Mouse (Mus musculus) kidney, postnatal 10 days (tissue): ENCODE results near the gene Tmem164.
"Not testable (repeated sequence)": the region's sequence is repeated elsewhere in the genome, so short reads cannot be mapped to it uniquely, and the experiment has no call there.

Experiments used
- DNase-seq: peaks from one replicate; pipeline ENCODE4 v3.0.0; 2021; ENCODE audit warnings: mixed read lengths

Gene Tmem164

DNA sequence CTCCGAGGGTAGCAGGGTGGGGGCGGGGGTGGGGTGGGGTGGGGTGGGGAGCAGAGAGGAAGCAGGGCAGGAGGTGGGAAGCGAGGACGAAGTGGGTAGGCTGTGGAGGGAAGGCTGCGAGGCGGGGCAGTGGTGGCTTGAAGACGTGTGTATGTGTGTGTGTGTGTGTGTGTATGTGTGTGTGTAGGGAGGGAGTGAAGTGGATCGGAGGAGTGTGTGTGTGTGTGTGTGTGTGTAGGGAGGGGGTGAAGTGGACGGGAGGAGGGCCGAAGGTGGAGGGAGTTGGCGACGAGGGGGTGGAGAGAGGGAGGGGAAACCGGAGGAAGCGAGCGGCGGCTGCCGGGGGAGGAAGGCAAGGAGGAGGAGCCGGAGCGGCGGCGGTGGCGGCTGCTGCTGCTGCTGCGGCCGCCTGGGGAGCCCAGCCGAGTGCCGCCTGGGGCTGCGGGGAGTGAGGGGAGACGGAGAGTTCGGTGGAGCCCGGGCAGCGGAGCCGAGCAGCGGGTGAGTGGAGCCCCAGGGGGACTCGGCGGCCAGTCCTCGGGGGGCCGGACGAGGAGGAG is at the start of gene Tmem164:
Tmem164 (plus strand) TSS at position 351 of the 560 bp plus-strand sequence.
- DNase-seq, result peak; percentile 88

DNA sequence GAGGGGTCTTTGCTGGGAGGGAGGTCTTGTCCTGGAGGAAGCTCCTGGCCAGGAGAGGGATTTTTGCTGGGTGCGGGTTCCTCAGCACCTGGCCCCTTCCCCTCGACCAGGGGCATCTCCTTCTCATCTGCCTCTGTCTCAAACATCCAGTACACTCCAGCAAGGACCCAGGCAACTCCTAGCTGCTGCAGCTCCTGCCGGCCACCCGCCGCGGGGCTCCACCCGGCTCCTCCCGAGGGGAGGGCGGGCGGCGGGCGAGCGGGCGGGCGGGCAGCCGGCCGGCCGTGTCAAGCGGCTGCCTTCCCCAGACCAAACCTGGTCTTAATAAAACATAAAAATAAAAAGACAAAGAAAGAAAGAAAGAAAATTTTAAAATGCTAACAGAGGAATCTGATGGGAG is 48.2 kb upstream of the Tmem164 start:
- not testable (repeated sequence) for DNase-seq

DNA sequence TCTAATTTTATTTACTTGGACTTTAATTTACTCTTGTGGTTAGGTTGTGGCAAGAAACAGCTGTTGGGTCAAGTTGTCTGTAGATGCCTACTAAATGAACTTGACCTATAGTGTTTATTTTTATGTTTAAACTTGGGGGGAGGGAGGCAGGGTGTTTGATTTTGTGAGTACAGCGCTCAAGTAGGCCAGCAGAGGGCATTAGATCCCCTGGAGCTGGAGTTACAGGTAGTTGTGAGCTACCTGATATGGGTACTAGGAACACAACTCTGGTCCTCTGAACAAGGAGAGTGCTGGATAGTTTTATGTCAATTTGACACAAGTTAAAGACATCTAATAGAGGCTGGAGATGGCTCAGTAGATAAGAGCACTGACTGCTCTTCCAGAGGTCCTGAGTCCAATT is 34.0 kb upstream of the Tmem164 start:
- DNase-seq, result no peak

DNA sequence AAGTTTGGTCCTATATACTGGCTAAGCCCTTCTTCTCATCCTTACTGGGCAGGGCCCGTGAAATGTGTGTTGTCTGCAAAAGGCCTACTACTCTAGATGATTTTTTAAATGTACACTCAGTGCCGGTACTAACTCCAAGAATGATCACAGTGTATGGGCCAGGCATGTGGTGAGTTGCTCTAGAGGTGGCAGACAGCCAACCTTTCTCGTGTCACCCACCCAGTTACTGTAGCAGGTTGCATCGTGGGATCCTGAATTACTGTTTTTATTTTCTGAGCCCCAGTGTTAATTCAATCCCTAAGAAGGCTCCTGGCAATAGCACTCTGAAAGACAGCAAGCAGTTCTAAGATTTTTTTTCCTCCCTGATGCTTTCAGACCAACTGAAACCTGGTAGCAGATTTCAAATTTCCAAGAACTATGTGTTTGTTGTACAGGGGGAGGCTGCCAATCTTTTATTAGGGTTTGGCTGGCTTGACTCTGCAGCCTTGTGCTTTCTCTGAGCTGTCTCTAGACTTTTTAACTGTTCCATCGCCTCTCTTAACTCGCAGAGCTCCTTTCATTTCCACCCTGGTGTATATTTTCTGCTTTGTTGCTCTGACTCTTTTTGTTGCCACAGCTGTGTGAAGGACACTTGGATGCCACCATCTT is 31.0 kb upstream of the Tmem164 start:
- DNase-seq, result no peak

DNA sequence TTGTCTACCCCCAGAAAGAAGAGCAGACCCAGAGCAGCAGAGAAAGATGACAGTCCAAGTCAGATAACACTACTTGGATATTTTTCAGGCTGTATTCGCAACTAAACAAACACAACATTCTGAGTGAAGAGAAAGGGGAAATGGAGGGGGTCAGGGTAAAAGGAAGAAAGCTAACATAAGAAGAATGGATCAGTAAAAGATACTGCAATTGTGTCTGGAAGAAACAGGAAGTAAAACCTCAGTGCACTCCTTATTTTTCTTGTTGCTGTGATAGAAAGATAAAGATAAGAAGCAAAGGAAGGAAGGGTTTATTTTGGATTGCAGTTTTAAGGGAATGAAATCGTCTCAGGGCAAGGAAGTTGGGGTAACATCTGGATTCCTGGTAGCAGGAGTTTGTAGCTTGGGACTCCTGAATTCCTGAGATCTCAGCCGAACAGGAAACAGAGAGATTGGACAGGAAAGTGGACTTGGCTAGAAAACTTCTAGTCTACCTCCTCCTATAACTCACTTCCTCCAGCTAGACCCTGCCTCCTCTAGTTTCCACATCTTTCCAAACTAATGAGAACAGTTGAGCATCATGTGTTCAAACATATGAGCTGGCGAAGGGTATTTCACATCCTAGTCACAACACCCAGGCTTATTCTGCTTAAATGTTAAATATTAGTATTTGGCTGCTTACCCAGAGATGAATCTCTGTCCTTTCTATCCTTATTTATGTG is 16.3 kb upstream of the Tmem164 start:
- no peak for DNase-seq

DNA sequence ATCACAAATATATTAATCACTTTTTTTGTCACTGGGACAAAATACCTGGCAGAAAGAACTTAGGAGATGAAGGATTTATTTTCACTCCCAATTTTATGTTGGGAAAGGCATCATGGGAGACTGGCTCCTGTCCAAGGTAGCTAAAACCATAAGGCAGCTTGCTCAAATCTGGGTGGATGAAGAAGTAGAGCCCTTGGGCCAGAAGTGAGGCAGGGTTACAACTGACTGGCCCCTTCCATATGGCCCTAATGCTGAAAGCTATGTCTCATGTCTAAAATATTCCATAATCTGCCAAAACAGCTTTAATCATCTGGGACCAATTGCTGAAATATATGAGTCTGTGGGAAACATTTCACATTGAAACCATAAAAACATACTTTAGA is 15.8 kb upstream of the Tmem164 start:
- peak; percentile 30 for DNase-seq

DNA sequence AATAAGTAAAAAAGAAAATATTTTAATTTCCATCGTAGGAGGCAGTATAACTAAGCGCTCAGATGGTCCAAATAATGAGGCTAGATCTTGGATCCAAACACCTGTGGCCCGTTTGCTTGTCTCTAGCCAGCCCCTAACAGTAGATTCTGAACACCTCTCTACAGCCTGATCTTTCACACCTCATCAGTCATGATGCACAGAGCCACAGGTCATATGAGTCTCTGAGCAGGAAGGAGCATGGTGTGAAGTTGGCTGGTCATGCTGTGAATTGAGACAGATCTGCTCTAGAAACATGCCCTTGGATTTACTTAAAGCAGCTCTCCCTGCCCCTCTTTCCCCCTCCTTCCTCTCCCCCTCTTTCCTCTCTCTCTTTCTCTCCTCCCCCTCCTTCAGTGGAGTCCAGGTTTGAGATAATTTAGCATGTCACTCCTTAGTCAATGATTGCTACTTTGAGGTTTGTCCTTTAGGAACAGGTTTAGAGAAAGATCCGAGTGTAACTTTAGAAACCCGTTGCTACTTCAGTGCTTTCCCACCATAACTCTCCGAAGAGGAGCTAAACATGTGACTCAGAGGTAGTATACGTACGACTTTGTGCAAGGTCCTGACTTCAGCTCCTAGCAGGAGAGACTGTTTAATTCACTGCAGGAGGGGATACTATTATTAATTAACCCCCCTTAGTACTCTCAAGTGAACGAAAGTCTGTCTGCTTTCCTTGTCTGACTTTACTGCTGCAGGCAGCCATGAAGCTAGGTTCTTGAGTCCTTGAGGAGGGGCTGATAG is 11.7 kb upstream of the Tmem164 start:
- no peak for DNase-seq

DNA sequence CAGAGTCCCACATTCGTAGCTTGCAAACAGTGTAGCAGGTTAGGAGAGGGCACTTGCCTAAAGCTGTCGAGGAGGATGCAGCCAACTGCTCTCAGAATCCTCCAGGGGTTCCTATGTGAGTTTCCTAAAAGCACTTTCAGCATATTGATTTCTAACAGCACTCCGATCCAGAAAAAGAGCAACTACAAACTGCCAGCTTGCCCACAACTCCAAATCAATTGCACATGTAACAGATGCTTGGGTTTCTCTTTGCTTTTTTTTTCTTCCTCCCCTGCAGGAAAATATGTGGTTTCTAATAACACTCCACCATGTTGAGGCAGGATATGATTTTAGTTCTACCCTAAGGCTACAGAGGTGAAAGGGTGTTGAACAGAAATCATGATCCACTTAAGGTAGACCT is 11.1 kb upstream of the Tmem164 start:
- no peak for DNase-seq

DNA sequence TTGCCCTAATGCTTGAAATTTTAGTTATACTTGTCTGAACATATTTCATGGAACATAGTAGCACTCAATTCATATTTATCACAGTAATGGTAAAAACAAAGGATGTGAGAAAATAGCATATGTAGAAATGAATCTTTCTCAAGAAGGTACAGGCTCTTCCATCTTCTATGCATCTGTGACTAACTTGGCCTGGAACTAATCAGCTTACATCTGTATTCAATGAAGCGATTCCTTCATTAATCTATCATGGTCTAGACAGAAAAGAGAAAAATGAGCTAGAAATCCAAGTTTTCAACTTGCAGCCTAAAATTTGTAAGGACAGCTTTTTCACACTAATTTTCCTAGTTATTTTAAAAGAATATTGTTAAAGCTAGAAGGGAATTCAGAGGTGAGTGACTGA is 10.1 kb upstream of the Tmem164 start:
- DNase-seq, result no peak

DNA sequence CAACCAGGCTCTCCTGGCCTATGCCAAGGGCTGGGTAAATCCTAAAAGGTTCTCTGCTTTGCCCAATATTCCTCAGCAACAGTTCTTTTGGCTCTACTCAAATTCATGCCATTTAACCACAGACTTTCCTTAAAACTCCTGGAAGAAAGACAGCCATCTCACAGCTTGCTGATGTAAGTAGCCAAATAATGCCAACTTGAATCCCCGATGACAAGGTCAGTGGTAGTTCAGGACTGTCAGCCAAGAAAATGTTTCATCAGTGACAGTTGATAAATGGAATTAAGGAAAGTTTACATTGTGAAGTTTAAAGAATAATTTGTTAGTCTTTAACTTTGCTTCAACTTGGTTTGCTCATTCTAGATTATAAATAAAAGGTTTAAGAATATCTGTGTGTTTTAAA is 8.5 kb upstream of the Tmem164 start:
- DNase-seq, result no peak

DNA sequence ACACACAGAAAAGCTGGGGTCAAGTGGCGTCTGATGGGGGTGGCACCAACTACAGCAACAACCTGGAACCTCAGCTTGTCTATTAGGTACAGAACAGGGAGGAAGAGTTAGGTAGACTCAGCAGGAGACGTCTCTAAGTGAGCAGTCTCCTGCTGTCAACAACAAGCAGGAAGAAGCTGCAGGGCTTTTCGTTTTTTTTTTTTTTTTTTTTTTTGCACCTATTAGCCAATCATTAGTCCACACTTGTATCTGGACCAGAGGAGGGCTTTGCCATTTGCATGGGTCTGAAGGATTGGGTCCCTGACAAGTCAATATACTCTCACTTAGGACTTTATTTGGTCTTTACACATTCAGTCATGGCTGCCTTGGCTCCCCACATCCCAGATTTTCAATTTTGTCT is 4.0 kb upstream of the Tmem164 start:
- no peak for DNase-seq

DNA sequence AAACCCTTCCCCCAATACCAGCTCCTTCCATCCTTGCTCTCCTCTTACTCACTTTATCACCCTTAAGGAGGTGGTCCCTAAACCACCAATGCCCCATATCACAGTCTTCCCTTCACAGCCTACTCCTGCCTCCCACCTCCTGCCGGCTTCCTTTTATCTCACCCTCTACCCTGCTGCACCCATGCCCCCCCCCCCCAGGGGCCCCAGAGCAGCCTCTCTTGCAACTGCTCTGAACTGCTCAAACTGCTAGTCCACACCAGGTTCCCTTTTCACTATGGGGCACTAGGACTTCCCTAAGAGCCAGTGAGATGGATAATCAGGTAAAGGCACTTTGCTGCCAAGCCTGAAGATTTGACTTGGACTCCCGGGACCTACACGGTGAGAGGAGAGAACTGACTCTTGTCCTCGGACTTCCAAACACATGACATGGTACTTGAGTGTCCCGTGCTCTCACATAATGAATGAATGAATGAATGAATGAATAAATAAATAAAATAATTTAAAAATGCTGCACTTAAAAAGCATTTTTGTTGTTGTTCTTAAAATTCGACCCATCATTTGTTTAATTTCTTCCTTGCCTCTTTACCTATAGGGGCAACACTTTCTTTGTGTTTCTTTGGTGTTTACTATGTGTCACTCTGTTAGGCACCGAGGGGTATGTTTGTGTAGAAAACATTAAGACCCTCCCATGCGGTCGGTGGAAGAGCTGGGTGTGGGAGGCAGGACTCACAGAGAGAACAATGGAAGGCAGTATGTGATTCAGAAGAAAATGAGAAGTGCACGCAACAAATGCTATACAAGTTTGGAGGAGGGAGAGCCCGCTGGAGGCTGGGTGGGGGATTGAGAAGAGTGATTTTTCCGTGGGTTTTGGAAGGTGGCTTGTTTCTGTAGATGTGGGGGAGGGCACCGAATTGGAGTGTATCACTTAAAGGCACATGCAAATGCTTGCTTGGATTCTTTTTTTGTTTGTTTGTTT is 2.4 kb upstream of the Tmem164 start:
- DNase-seq, result no peak

DNA sequence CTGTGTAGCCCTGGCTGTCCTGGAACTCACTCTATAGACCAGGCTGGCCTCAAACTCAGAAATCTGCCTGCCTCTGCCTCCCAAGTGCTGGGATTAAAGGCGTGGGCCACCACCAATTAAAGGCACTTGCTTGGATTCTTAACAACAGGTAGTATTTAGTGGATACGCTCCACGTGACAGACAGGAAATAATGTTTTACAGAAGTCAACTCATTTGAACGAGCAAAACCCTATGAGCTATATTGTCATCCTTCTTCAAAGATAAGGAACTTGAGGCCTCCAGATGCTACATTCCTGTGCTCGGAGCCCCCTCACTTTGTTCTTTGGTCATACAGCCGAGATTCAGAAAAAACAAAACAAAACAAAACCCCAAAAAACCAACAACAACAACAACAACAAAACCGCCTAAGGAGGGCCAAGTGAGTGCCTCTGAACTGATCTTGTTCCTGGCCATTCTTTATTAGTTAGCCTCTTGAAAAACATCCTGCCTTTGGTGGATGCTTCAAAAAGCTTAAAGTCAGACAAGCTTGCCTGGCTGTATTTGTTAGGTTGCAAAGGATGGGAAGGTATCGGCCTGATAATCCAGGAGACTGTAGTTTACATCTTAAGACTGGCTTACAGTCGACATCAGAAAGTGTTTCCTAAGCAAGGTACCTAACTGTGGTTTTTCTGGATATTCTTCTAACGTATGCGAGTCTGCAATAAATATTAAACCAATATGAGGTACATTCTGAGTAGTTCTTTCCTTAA is 1.5 kb upstream of the Tmem164 start:
- no peak for DNase-seq

DNA sequence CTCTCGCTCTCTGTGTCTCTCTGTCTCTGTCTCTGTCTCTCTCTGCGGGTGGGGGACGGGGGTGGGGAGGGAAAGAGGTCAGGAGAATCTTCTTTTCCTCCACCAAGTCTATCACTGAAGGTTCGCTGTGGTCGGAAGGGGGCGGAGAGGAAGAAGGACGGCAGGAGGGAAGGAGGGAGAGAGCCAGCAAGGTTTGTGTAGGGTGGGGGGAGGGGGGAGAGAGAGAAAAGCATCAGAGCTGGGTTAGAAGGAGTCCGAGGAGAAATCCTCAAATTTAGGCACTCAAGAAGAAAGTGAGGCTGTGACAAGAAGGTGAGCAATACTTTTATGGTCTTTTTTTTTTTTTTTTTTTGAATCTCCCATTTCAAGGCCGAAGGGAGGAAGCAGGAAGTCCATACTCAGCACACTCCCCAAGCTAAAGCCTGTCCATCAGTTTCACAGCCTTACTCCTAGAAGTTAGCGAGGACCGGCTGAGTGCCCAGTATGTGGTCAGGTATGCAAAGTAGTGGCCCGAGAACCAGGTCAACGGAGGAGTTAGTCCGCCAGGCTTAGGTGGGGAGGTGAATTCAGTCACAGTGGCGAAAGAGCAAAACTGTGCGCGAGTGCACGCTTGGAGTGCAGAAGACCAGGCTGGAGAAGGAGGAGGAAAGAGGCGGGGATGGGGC is 683 bp upstream of the Tmem164 start:
- peak; percentile 33 for DNase-seq

DNA sequence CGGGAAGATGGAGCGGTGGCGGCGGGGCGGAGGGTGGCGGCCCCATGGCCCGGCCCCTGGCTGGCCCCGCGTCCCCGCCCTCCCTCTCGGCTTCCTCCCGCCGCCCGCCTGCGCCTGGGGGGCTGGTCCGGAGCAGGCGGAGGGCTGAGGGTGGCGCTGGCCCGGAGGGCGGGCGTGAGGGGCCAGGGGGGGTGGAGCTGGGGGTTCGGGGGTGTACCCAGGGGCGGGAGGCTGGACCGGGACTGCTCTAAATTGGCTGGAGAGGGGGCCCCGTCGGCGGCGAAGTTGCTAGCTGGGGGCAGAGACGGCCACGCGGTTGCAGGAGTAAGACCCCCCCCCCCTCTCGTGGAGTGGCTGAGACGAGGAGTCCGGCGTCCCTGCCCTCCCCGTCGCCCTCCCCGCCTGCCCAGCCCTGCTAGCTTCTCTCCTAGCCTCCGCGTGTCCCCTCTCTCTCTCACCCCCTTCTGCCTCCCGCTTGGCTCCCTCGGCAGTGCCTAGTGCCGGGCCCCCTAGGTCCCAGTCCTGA is 473 bp downstream of the Tmem164 start:
- DNase-seq, result peak; percentile 84

DNA sequence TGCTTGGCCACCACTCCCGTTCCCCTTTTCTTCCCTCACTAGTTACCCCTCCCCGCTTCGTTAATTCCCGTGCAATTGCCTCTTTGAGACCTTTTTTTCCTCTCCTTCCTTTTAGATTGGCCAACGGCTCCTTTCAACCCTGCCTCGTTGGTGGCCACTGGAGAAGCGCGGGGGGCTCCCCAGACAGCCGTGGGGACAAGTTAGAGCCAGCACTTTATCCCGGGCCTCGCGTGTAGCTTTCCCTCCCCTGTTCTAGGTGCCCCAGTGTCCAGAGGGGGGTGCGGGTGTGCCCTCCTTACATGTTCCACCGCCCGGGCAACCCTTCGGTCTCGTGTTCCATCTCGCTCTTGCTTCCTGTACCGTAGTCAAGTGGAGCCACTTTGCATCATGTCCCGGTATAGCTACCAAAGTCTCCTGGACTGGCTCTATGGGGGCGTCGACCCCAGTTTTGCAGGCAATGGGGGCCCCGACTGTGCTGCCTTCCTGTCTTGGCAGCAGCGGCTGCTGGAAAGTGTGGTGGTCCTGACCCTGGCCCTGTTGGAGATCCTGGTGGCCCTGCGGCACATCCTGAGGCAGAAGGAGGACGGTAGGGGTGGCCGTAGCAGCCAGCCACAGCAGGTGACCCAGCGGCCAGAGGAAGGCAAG is 1.1 kb downstream of the Tmem164 start:
- peak; percentile 24 for DNase-seq

DNA sequence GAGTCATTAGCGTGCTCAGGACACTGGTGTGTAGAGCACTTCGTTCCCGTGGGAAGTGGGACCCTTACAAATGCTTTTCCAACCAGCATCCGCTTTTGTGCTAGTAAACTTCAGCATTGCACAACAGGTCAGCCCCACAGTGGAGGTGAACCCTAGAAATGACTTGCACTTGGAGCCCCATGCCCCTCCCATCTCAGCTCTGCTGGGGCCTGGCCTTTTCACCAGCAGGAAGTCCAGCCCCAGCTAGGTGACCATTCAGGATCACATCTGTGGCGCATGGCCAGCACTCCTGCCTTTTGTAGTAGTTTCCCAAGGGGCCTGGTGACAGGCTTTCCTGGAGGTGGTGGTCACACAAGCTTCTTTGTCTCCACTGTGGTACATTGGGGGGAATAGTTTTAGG is 1.8 kb downstream of the Tmem164 start:
- DNase-seq, result peak; percentile 59

DNA sequence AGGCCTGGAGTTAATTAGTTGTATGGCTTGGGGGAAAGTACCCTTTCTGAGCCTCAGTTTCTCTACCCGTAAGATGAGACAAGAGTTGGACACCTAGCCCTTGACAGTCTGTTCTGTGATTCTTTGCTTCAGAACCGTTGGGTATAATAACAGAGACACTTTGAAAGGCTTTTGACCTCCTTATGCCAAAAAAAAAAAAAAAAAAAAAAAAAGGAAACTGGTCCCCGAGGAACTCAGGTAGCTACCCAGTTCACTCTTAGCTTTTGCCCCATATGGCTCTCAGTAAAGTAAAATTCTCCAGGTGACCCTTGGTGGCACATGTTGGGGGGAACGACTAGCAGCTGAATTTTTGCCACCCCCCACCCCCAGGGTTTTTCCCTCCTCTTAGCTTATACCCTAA is 3.5 kb downstream of the Tmem164 start:
- DNase-seq, result no peak

DNA sequence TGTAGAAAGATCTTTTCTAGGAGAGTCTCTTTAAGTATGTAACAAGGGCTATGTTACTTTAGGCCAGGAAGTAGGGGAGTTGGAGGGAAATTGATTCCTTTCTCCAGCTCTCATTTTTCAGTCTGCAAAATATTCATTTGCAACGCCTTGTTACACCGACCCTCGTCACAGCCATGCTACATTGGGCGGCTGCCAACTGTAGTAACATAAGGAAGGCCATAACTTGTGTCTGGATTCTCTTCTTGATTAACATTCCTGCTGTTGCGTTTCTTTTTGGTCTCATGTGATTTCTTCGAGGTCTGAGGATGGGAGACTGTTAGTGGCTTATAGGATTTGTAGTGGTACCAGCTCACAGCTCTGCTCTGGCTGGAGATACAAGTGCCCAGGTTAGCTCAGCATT is 4.5 kb downstream of the Tmem164 start:
- DNase-seq, result peak; percentile 50

DNA sequence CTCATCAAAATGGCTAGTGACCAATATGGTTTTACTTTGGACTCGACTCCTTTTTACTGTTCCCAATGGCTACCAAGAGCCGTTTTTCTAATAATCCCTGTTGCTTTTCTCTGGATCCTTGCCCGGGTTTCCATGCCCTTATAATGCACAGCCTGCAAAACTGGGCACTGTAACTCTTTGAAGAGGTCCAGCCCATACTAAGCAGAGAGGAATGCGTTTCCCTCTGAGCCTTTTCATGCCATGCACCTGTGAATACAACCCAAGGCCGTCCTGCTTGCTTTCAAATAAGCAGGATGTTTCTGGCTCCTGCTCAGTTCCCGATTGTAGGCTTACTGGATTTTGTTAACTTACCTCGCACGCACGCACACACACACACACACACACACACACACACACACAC is 7.3 kb downstream of the Tmem164 start:
- DNase-seq, result no peak
